Mouse (Mus musculus): ENCODE measurements around the gene Hoxb6.

Gene Hoxb6

DNA sequence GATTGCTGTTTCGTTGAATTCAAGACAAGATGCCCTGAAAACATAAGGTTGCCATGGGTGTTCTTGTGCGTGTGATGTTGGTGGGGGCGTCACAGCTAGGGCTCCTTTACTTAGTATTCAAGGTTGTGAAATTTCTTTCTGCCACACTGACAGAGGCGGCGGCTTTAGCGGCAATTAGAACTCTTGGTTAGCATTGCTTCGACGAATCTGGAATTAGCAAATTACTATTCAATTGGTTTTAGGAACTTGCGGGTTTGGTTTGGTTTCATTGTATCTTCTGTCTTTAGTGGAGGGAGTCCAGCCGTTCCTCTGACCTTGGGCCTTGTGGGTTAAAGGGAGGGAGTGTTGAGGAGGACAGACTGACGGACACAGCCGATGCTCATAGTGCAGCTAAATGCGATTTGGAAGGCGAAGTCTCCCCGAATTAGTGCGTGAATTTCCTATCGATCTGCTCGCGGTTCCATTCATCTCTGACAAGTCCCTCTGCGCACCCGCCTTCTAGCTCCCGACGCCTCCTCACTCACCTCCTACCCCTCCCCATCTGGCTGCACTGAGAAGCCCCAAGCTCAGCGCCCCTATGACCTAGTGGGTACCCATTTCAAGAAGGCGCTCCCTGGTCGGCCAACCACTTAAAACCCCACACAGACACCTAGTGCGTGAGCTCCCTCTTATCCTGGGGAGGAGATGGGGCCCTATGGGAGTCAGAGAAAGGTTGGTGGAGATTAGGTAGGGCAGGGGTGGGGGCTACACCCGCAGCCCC is 25.5 kb downstream of the Hoxb6 start, which contains the start of gene Hoxb4:
Hoxb4 (plus strand) TSS at position 660 of the 760 bp plus-strand sequence.
- DNase-seq: no peak

DNA sequence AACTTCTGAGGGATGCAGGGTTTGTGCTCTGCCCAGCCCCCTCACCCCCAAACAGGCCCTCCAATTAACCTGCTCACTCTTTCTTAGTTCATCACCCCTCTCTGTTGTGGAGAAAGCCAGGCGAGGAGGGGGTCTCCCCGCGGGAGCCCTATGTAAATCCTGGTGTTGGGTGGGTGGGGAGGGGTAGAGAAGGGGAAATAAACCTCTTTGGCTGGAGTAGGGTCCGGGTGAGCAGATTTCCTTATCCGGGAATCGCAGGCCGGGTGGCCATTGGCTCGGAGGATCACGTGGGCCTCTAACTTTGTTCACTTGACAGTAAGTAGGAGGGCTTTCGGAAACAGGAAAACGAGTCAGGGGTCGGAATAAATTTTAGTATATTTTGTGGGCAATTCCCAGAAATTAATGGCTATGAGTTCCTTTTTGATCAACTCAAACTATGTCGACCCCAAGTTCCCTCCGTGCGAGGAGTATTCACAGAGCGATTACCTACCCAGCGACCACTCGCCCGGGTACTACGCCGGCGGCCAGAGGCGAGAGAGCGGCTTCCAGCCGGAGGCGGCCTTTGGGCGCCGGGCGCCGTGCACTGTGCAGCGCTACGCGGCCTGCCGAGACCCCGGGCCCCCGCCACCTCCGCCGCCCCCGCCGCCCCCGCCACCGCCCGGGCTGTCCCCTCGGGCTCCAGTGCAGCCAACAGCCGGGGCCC is 26.2 kb downstream of the Hoxb6 start:
- peak; percentile 89 to 95 for DNase-seq

GRCm38 (mm10) chr11:96319071-96319902 is 27.0 kb downstream of the Hoxb6 start:
- peak; percentile 61 to 66 for DNase-seq

DNA sequence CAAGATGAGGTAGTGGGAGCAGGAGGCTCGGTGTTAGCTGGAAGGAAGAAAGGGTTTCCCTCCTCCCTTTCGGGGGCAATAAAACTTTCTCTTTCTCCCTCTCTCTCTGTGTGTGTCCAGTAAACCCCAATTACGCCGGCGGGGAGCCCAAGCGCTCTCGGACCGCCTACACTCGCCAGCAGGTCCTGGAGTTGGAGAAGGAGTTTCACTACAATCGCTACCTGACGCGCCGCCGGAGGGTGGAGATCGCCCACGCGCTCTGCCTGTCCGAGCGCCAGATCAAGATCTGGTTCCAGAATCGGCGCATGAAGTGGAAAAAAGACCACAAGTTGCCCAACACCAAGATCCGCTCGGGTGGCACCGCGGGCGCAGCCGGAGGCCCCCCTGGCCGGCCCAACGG is 27.6 kb downstream of the Hoxb6 start:
- peak; percentile 76 to 78 for DNase-seq

DNA sequence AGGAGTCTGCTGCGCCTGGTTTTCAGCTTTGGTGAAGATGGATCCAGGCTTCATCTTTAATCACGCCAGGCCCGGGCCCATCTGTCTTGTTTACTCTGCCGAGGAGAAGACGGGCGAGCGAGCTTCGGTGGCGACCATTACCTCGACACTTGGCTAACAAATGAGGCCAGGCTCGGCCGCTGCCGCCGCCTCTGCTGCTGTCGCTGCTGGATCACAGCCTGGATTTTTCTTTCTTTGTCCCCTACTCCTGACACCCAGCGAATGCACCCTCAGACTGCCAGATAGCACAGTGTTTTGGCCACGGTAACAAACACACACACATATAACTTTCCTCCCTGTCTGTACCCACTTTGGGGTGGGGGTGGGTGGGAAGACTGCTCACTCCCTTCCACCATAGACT is 28.4 kb downstream of the Hoxb6 start:
- peak in 1 of 2 experiments; percentile 59 for DNase-seq

DNA sequence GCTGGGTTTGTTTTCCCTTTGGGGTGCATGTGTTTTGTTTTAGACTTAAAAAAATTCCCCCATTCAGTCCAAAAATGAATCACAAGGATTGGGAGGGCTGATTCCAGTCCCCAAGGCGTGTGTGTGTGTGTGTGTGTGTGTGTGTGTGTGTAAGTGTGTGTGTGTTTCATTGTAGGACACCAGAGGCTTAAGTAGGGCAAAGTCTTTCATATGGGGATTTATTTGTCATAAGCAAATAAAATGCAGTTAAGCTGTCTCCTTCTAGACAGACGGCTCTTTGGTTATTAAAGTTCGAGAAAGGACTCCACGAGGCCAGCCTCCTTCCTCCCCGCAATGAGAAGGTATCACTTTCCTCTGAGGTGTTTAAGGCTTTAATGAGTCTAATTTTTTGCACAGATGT is 29.6 kb downstream of the Hoxb6 start:
- no peak for DNase-seq

DNA sequence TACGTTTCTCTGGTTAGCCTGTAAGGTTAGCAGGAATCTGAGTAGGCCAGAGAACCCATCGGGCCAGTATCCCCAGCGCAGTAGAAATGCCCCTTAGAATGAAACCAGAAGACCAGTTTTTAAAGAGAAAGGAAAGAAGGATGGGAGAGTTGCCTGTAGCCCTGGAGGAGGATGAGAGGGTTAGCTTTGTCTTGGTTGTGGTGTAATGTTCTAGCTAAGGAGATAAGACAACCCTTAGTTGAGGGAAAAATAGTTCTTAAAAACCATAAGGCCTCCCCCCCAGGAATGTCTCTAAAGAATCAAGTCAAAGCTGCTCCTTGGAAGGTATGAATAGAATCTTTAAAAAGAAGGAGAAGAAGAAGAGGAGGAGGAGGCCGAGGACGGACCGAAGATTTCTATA is 30.5 kb downstream of the Hoxb6 start:
- DNase-seq: no peak

- DNase-seq: no peak
Measured at GRCm38 (mm10) chr11:96323154-96323553, 30.9 kb downstream of the Hoxb6 start, which contains the start of gene Hoxb3. TSS of gene Hoxb3 (plus strand) at chr11:96323326.

DNA sequence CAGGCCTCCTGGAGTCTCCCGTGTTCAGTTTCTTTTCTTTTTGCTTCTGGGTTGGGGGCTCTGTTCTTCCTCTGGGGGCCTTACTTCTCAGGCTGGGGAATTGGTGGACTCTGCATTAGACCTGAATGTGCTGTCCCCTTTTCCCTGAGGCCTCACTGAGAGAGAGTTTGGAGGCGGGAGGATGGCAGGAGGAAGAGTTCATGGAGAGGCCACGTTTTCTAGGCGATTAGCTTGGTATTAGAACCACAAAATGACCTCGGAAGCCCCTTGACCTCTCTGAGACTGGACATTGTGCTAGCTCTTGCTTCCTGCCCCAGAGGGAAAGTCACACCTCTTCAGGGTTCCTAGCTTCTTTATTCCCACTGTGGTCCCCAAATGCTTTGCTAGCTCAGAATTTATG is 31.8 kb downstream of the Hoxb6 start:
- DNase-seq: no peak

DNA sequence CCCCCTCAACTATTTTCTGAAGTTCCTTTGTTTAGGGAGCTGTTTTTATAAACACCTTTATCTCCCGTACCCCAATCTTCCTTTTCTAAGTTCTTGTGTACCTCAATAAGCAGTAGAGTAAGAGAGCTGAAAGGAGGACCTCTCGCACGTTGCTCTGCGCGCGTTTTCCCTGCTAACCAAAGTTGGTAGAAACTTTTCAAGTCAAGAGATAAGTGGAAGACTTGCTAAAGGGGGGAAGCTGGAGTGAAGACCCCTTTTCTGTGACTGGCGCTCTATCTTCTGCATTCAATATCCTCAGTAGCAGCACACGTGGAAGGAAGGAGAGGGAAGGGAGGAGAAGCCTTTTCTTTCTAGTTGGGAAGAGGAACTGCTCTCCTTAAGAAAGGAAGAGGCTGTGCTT is 32.7 kb downstream of the Hoxb6 start:
- DNase-seq: no peak

DNA sequence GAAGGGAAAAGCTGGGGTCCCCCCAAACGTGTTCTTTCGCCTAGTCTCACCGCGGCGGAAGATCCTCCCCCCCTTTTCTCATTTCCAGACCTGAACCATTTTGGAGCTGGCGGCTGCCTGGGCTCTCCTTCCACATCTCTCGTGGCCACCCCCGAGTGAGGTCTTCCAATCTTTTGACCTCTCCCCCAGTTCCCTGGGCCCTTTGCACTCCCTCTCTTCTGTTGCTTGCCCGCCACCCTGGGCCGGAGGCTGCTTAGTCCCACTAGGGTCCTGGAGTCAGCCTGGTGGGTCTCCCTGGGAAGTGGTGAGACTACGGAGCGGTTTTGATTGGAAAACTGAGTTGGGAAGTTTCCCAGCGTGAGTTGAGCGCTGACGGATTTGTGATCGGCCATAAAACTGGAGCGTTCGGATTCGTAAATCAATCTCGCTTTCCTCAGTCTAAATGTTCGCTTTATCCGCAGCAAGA is 33.5 kb downstream of the Hoxb6 start:
- no peak for DNase-seq

DNA sequence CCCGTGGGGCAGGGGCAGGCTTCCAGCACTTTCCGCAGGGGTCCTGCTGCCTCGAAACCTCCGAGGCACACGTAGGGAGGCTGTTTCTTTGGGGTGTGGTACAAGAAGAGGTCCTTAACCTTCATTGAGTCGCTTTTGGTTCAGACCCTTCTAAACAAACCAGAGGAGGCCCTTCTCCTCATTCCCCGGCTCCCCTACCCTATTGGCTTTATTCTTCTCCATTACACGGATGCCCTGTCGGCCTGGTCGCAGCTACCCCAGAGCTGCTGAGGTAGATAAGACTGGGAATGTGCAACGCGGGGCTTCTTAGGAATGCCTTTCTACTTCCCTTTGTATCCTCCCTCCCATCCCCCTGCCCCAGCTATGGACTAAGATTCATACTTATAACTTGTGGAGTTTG is 34.4 kb downstream of the Hoxb6 start:
- no peak for DNase-seq

GRCm38 (mm10) chr11:96327122-96327521 is 34.8 kb downstream of the Hoxb6 start:
- no peak for DNase-seq

DNA sequence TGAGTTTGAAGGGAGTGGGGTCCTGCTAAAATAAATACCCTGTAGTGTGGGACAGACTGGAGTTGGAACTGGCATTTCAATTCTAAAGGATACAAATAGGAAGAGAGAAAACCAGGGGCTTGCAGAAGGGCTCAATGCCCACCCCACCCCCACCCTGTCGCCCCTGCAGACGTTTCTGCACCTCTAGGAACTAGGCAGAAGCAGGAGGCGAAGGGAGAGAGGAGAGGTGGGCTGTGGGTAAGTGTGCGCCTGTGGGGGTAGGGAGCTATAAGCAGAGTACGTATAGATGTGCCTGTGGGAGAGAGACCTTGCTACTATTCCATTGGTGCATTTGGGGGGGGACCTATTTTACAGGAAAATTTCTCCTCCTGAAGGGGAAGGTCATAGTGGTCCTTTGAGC is 35.5 kb downstream of the Hoxb6 start:
- DNase-seq: no peak

DNA sequence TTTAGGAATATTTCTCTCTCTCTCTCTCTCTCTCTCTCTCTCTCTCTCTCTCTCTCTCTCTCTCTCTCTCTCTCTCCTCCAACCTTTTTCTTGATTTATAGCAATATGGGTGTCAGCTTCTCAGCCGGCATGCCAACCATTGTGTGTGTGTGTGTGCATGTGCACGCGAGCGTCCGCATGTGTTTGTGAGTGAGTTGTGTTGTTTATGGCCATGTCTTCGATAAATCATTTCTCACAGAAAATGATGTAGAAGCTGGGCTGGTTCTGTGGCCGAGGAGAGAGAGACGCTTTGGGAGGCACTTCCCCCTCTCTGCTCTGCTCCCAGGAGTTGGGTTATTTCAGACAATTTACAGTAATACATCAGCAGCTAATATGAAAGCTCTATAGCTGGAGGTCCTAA is 36.3 kb downstream of the Hoxb6 start:
- no peak for DNase-seq

DNA sequence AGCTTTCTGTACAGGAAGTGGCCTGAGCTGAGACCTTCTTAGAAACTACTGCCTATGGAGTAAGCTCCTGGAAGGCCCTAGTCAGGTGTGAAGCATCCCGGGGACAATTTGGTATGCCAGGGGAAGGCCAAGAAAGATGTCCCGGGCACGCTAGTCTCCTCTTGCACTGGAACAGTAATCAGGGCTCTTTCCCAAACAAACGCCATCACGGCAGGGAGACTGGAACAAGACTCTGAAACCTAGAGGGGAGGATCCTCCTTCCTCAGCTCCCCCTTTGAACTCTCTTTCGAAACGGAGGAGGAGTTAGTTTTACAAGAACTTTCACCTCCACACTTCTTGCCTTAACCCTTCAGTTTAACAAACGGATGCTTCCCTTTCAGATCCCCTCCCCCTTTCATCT is 39.8 kb downstream of the Hoxb6 start:
- no peak for DNase-seq

- DNase-seq: no peak
Measured at GRCm38 (mm10) chr11:96332618-96333032, 40.3 kb downstream of the Hoxb6 start.

DNA sequence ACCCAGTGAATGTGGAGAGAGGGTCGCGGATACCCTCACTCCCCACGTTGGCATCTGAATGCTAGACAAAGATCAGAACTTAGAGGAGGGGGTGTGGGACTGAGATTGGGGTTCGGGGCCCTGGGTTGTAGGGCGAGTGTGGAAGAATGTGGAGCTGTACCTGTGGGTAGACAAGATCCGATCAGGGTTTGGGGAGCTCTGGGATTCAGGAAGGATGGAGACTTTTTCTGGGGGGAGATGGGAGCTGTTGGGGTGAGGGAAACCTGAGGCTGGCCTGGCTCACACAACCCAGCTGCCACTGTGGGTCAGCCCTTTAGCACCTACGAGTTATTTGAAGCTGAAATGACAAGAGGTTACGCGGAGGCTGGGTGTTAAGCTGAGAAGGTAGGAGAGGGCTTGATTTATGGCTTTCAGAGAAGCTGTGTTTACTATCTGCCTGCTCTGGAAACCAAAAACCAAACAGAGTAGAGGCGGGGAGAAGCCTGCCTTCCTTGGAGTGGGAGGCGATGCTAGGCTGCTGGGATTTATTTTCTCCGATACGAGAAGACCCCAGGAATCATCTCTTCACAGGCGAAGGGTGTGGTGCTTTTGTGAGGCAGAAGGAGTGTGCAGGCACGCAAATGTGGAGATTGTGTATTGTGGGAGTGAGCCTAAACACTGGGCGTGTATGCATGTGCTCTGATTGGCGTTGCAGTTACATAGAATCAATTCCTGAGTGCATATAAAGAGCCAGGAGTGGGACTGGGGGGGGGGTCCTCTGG is 41.1 kb downstream of the Hoxb6 start:
- no peak for DNase-seq

- no peak for DNase-seq
Measured at GRCm38 (mm10) chr11:96334002-96334364, 41.7 kb downstream of the Hoxb6 start.

DNA sequence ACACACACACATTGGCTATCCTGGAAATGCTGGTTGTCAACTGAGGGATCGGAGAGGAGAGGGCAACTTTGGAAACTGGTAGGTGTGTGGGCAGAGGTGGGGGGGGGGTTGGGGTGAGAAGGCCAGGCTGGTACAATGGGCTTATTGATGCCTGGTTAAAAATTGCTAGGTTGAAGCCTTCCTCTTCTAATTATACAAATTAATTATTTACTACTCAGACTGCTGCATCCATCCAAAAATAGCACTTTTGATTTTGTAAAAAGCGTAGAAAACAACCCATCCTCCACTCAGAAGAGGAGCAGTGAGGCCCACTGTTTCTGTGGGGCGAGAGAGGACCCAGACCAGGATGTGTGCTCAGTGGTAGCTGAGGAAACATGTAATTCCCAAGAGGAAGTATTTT is 42.7 kb downstream of the Hoxb6 start:
- DNase-seq: no peak

DNA sequence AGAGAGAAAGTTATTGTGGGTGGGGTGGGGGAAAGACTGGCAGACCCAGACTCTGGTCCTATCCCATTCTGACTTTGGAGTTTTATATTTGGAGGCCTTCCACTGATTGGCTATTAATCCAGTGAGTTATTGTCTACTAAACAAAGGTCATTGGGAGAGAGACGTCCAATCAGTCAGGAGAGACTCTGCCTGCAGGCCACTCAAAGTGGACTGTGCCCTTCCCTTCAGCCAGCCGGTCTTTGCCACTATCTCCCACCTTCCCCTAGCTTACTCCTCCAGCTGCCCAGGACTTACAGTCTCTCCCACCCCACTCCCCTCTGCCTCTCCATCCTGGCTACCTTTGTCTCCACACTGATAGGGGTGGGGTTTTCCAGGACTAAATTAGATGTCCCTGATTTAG is 44.3 kb downstream of the Hoxb6 start:
- peak; percentile 56 to 74 for DNase-seq

GRCm38 (mm10) chr11:96337026-96337425 is 44.8 kb downstream of the Hoxb6 start:
- DNase-seq: no peak
